Mouse (Mus musculus) C2C12 (cell line): ENCODE results near the gene Lrp2.

ENCODE experiments used
- CTCF ChIP-seq: IDR thresholded peaks from one replicate; pipeline ENCODE4 v1.5.1; 2011; ENCODE audit not compliant: control insufficient read depth, insufficient read depth, insufficient read length
- USF1 ChIP-seq: IDR thresholded peaks from one replicate; pipeline ENCODE4 v1.6.1; 2011; ENCODE audit warnings: low read depth, mild to moderate bottlenecking, control low read depth, moderate library complexity

GRCm38 (mm10) chr2:69551639-69552038 lies 34.2 kb downstream of the Lrp2 start:
- TF ChIP-seq USF1 (no peak), CTCF (no peak)
